Mouse (Mus musculus) embryonic facial prominence, embryonic 10.5 days (tissue): Measurements from ENCODE around the gene Ccdc96. TPM values are rescaled to one million over a fixed set of nuclear protein-coding genes. Genes with fewer than 3 reads are reported as not detected.

ENCODE experiments used
- DNase-seq: peaks from one replicate; pipeline ENCODE4 v3.0.0-alpha.2; 2017; ENCODE audit warnings: low spot score
- H3K27ac ChIP-seq: fragments of 300-500 bp; sonication (generic); replicated peaks from 2 replicates; pipeline ENCODE4 v1.5.1; 2016; ENCODE audit warnings: mild to moderate bottlenecking
- H3K27me3 ChIP-seq: fragments of 300-500 bp; sonication (generic); replicated peaks from 2 replicates; pipeline ENCODE4 v1.6.1; 2016; ENCODE audit warnings: low read depth, mild to moderate bottlenecking; ENCODE audit not compliant: poor library complexity, severe bottlenecking
- H3K36me3 ChIP-seq: fragments of 300-500 bp; sonication (generic); replicated peaks from 2 replicates; pipeline ENCODE4 v1.6.1; 2016; ENCODE audit warnings: mild to moderate bottlenecking, moderate library complexity
- H3K4me1 ChIP-seq: fragments of 300-500 bp; sonication (generic); 2 replicates; pipeline ENCODE4 v1.6.1; 2016
- H3K4me3 ChIP-seq: fragments of 300-500 bp; sonication (generic); 2 replicates; pipeline ENCODE4 v1.5.1; 2016; ENCODE audit warnings: mild to moderate bottlenecking, moderate library complexity
- H3K9me3 ChIP-seq: fragments of 300-500 bp; sonication (generic); 2 replicates; pipeline ENCODE4 v1.6.1; 2016; ENCODE audit warnings: mild to moderate bottlenecking
- WGBS: fragments of 180-500 bp; shearing (Covaris S2); methylation state at CpG from one replicate; pipeline ENCODE4 v1.1.7; 2016; 5-methylcytosine and 5-hydroxymethylcytosine counted together
- polyA plus RNA-seq: library from polyadenylated mRNA; unstranded; fragments of >200 nt; fragmentation: Nextera tagmentation; extraction: Ambion mirVana; gene quantifications from 2 replicates; pipeline ENCODE4 v1.2.1, GENCODE M21; 2016

The Ccdc96 gene
- polyA plus RNA-seq, 1 experiment from 2014 or later, result 1.9 TPM

- Histone ChIP-seq H3K36me3 (no peaks in the 10 kb centered on the region), H3K27me3 (peaks cover 32% of the 10 kb centered on the region), H3K4me3 (no peak overlapping the region), H3K9me3 (no peaks in the 10 kb centered on the region), H3K27ac (no peak overlapping the region), H3K4me1 (peaks cover 16% of the 10 kb centered on the region)
- peak; percentile 39 for DNase-seq
- WGBS, result 25% methylated on average over 4 of the region's 4 CpGs
Observed at GRCm38 (mm10) chr5:36458926-36459325, 25.5 kb upstream of the Ccdc96 start.

- DNase-seq, result no peak
- H3K27ac ChIP-seq, result no peak overlapping the region
- H3K27me3 ChIP-seq, result peaks cover 32% of the 10 kb centered on the region
- H3K4me3 ChIP-seq, result no peak overlapping the region
- no peaks in the 10 kb centered on the region for H3K9me3 ChIP-seq
- H3K4me1 ChIP-seq, result peaks cover 25% of the 10 kb centered on the region
- H3K36me3 ChIP-seq, result no peaks in the 10 kb centered on the region
- 90% methylated on average over 2 of the region's 2 CpGs for WGBS
Observed at GRCm38 (mm10) chr5:36460712-36461111, 23.7 kb upstream of the Ccdc96 start.

GRCm38 (mm10) chr5:36461231-36461630, 23.2 kb upstream of the Ccdc96 start:
- no peak overlapping the region for H3K27ac ChIP-seq
- H3K36me3 ChIP-seq, result no peaks in the 10 kb centered on the region
- H3K4me3 ChIP-seq, result no peak overlapping the region
- H3K4me1 ChIP-seq, result peaks cover 30% of the 10 kb centered on the region
- peaks cover 27% of the 10 kb centered on the region for H3K27me3 ChIP-seq
- WGBS, result 76% methylated on average over 2 of the region's 2 CpGs
- no peak for DNase-seq
- no peaks in the 10 kb centered on the region for H3K9me3 ChIP-seq

- Histone ChIP-seq H3K4me1 (peaks cover 35% of the 10 kb centered on the region), H3K27ac (no peak overlapping the region), H3K36me3 (peaks cover 10% of the 10 kb centered on the region), H3K4me3 (no peak overlapping the region), H3K9me3 (no peaks in the 10 kb centered on the region), H3K27me3 (peaks cover 21% of the 10 kb centered on the region)
- DNase-seq, result peak; percentile 79
- WGBS, result 19% methylated on average over 7 of the region's 7 CpGs
Observed at GRCm38 (mm10) chr5:36462810-36463209, 21.6 kb upstream of the Ccdc96 start.

GRCm38 (mm10) chr5:36463391-36463790, 21.0 kb upstream of the Ccdc96 start:
- H3K27ac ChIP-seq, result no peak overlapping the region
- peaks cover 35% of the 10 kb centered on the region for H3K4me1 ChIP-seq
- peaks cover 21% of the 10 kb centered on the region for H3K27me3 ChIP-seq
- DNase-seq, result peak; percentile 23
- H3K4me3 ChIP-seq, result no peak overlapping the region
- WGBS, result 35% methylated on average over 5 of the region's 5 CpGs
- no peaks in the 10 kb centered on the region for H3K9me3 ChIP-seq
- H3K36me3 ChIP-seq, result peaks cover 15% of the 10 kb centered on the region

- Histone ChIP-seq H3K27me3 (peaks cover 21% of the 10 kb centered on the region), H3K36me3 (peaks cover 31% of the 10 kb centered on the region), H3K4me3 (peak within 1 kb of the TSS; percentile 98), H3K4me1 (peaks cover 35% of the 10 kb centered on the region), H3K27ac (peak within 1 kb of the TSS; percentile 89), H3K9me3 (no peaks in the 10 kb centered on the region)
- under 1% methylated on average over 68 of the region's 68 CpGs for WGBS
- DNase-seq, result peak; percentile 97
Observed at GRCm38 (mm10) chr5:36464709-36465661, 19.4 kb upstream of the Ccdc96 start, which contains the start of gene Grpel1. Gene Grpel1, plus strand, starts transcription at chr5:36464998.

- H3K9me3 ChIP-seq, result no peaks in the 10 kb centered on the region
- H3K27ac ChIP-seq, result 0 out of 2 replicates have a peak overlapping the region, but pooled peaks have one; percentile 89
- H3K4me1 ChIP-seq, result peaks cover 35% of the 10 kb centered on the region
- H3K36me3 ChIP-seq, result peaks cover 40% of the 10 kb centered on the region
- DNase-seq, result no peak
- 30% methylated on average over 8 of the region's 8 CpGs for WGBS
- H3K27me3 ChIP-seq, result peaks cover 17% of the 10 kb centered on the region
- peak overlapping the region; percentile 98 for H3K4me3 ChIP-seq
Observed at GRCm38 (mm10) chr5:36465889-36466288, 18.5 kb upstream of the Ccdc96 start.

GRCm38 (mm10) chr5:36471206-36471605, 13.2 kb upstream of the Ccdc96 start:
- H3K27me3 ChIP-seq, result no peaks in the 10 kb centered on the region
- WGBS, result 94% methylated on average over 8 of the region's 8 CpGs
- peaks cover 87% of the 10 kb centered on the region for H3K36me3 ChIP-seq
- no peak overlapping the region for H3K27ac ChIP-seq
- no peaks in the 10 kb centered on the region for H3K9me3 ChIP-seq
- peaks cover 5% of the 10 kb centered on the region for H3K4me1 ChIP-seq
- DNase-seq, result no peak
- H3K4me3 ChIP-seq, result no peak overlapping the region

- Histone ChIP-seq H3K36me3 (peaks cover 87% of the 10 kb centered on the region), H3K4me1 (no peaks in the 10 kb centered on the region), H3K4me3 (no peak overlapping the region), H3K27me3 (no peaks in the 10 kb centered on the region), H3K27ac (no peak overlapping the region), H3K9me3 (no peaks in the 10 kb centered on the region)
- DNase-seq, result no peak
- 92% methylated on average over 4 of the region's 4 CpGs for WGBS
Observed at GRCm38 (mm10) chr5:36472876-36473655, 11.3 kb upstream of the Ccdc96 start.

- H3K4me1 ChIP-seq, result no peaks in the 10 kb centered on the region
- no peak overlapping the region for H3K4me3 ChIP-seq
- DNase-seq, result peak; percentile 69
- 84% methylated on average over 5 of the region's 5 CpGs for WGBS
- peaks cover 75% of the 10 kb centered on the region for H3K36me3 ChIP-seq
- H3K9me3 ChIP-seq, result no peaks in the 10 kb centered on the region
- no peak overlapping the region for H3K27ac ChIP-seq
- H3K27me3 ChIP-seq, result no peaks in the 10 kb centered on the region
Observed at GRCm38 (mm10) chr5:36474283-36474682, 10.1 kb upstream of the Ccdc96 start.

GRCm38 (mm10) chr5:36477486-36477885, 6.9 kb upstream of the Ccdc96 start:
- 89% methylated on average over 3 of the region's 3 CpGs for WGBS
- no peaks in the 10 kb centered on the region for H3K9me3 ChIP-seq
- H3K27me3 ChIP-seq, result no peaks in the 10 kb centered on the region
- H3K36me3 ChIP-seq, result peaks cover 59% of the 10 kb centered on the region
- DNase-seq, result no peak
- no peak overlapping the region for H3K27ac ChIP-seq
- peaks cover 12% of the 10 kb centered on the region for H3K4me1 ChIP-seq
- no peak overlapping the region for H3K4me3 ChIP-seq

GRCm38 (mm10) chr5:36478540-36479420, 5.6 kb upstream of the Ccdc96 start:
- no peak overlapping the region for H3K27ac ChIP-seq
- WGBS, result 88% methylated on average over 6 of the region's 6 CpGs
- H3K36me3 ChIP-seq, result peaks cover 46% of the 10 kb centered on the region
- no peak overlapping the region for H3K4me3 ChIP-seq
- H3K27me3 ChIP-seq, result no peaks in the 10 kb centered on the region
- H3K9me3 ChIP-seq, result no peaks in the 10 kb centered on the region
- DNase-seq, result no peak
- H3K4me1 ChIP-seq, result peaks cover 23% of the 10 kb centered on the region
